ENCODE assay signal across 9 mouse cellular contexts in the genomic region with DNA sequence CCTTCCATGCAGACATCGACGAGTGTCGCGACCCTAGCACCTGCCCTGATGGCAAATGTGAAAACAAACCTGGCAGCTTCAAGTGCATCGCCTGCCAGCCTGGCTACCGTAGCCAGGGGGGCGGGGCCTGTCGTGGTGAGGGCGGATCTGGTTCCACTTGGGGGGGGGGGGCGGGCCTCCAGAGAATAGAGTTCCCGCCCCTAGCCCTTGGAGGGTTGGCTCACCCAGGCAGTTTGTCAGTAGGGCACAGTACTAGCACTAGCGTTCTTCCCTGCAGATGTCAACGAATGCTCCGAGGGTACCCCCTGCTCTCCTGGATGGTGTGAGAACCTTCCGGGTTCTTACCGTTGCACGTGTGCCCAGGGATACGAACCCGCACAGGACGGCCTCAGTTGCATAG. TPM values are rescaled to one million over a fixed set of nuclear protein-coding genes. Genes with fewer than 3 reads are reported as not detected.
DNase-seq lines count a peak whose midpoint lies in the region; ATAC-seq lines count a peak whose summit lies in the region.
"Had no signal": no experiment of that assay in that cellular context is flagged by ENCODE, and none has a peak within 500 bp of the region (broad histone marks: within the 10 kb centered on the region; RNA-seq: fewer than 3 reads in every experiment).

No protein-coding gene starts in this region.

- H3K4me3 ChIP-seq in embryonic facial prominence, embryonic 15.5 days (replicated peaks) = no peak overlapping the region

- intact Hi-C loops in gastrocnemius, postnatal 36 days (cut with DNase I) = no loop called here

- DNase-seq in cerebellum, postnatal 14 days = peak; percentile 54 to 75
- DNase-seq in cerebellum, adult 11-12 months = no peak
- peak; percentile 67 to 68 for DNase-seq in B cell, adult 2 months
- peak; percentile 74 to 83 for DNase-seq in kidney, postnatal 4 days
- DNase-seq in naive thymus-derived CD4-positive, alpha-beta T cell, adult 2 months (ENCODE audit: low read depth) = peak; percentile 65
- no peak for DNase-seq in right cerebral cortex, adult 2 months (ENCODE audit: low spot score in 2 of 2)
- DNase-seq in gastrocnemius, postnatal 36 days = no peak

- H3K27ac ChIP-seq in embryonic facial prominence, embryonic 15.5 days (replicated peaks) = no peak overlapping the region

- no peak overlapping the region for H3K9ac ChIP-seq in embryonic facial prominence, embryonic 15.5 days

- WGBS in embryonic facial prominence, embryonic 15.5 days = 14% methylated on average over 20 of the region's 20 CpGs

- H3K27me3 ChIP-seq in embryonic facial prominence, embryonic 15.5 days = peaks cover 46% of the 10 kb centered on the region

- peaks cover 19% of the 10 kb centered on the region for H3K4me1 ChIP-seq in embryonic facial prominence, embryonic 15.5 days

- peak; percentile 12; the same call in 1 of the 2 replicates for ATAC-seq in embryonic facial prominence, embryonic 15.5 days (ENCODE audit: insufficient number of reproducible peaks, low FRiP score, low TSS enrichment, low read depth)

- no peak overlapping the region for H3K4me2 ChIP-seq in embryonic facial prominence, embryonic 15.5 days (replicated peaks)

- H3K36me3 ChIP-seq in embryonic facial prominence, embryonic 15.5 days = peaks cover 50% of the 10 kb centered on the region

- H3K9me3 ChIP-seq in embryonic facial prominence, embryonic 15.5 days (replicated peaks) = no peaks in the 10 kb centered on the region

RNA-seq across cellular contexts. Expression of gene Ltbp3, which starts 11.0 kb away (rescaled TPM):
- 52.5 and 53.5 TPM in 2 replicates for polyA plus RNA-seq in embryonic facial prominence, embryonic 15.5 days (2015; fragmentation: Nextera tagmentation; extraction: Ambion mirVana)
- 10 to 100 TPM; 43.4 to 44.2 TPM for total RNA-seq in gastrocnemius, postnatal 36 days (2021)

RNA-seq across cellular contexts. Expression of gene Scyl1, which starts 19.5 kb away (rescaled TPM):
- 81.4 and 81.8 TPM in 2 replicates for polyA plus RNA-seq in embryonic facial prominence, embryonic 15.5 days (2015; fragmentation: Nextera tagmentation; extraction: Ambion mirVana)
- 10 to 100 TPM; 70.8 to 71.1 TPM for total RNA-seq in gastrocnemius, postnatal 36 days (2021)

RNA-seq across cellular contexts. Expression of gene Fam89b, which starts 22.3 kb away (rescaled TPM):
- polyA plus RNA-seq in embryonic facial prominence, embryonic 15.5 days (2015; fragmentation: Nextera tagmentation; extraction: Ambion mirVana) = 110 and 111 TPM in 2 replicates
- 10 to 100 TPM; 19.7 to 22.8 TPM for total RNA-seq in gastrocnemius, postnatal 36 days (2021)

RNA-seq across cellular contexts. Expression of gene Ehbp1l1, which starts 25.6 kb away (rescaled TPM):
- 32.4 and 35.9 TPM in 2 replicates for polyA plus RNA-seq in embryonic facial prominence, embryonic 15.5 days (2015; fragmentation: Nextera tagmentation; extraction: Ambion mirVana)
- total RNA-seq in gastrocnemius, postnatal 36 days (2021) = 100 to 1,000 TPM; 235 to 261 TPM

RNA-seq across cellular contexts. Expression of gene Kcnk7, which starts 47.6 kb away (rescaled TPM):
- polyA plus RNA-seq in embryonic facial prominence, embryonic 15.5 days (2015; fragmentation: Nextera tagmentation; extraction: Ambion mirVana) = 3.8 TPM in 2 replicates
- total RNA-seq in gastrocnemius, postnatal 36 days (2021) = not detected
- polyA plus RNA-seq: neural tube, embryonic 11.5 days had no signal

Comparison
In these comparisons a context has a peak if more than half of its experiments do, and no peak if none do; other contexts are left out.
1. DNase-seq: peak in cerebellum, postnatal 14 days (2 of 2), B cell, adult 2 months (2 of 2), kidney, postnatal 4 days (2 of 2) and naive thymus-derived CD4-positive, alpha-beta T cell, adult 2 months (single experiment); none in cerebellum, adult 11-12 months (single experiment), right cerebral cortex, adult 2 months (0 of 2) and gastrocnemius, postnatal 36 days (0 of 2).